Mouse (Mus musculus): Measurements from ENCODE around the gene Rybp. TPM values are rescaled to one million over a fixed set of nuclear protein-coding genes. Genes with fewer than 3 reads are reported as not detected.

The Rybp gene
- 10 to 100 TPM; 18.9 to 20.9 TPM for polyA plus RNA-seq (2017; shearing (Covaris generic))

DNA sequence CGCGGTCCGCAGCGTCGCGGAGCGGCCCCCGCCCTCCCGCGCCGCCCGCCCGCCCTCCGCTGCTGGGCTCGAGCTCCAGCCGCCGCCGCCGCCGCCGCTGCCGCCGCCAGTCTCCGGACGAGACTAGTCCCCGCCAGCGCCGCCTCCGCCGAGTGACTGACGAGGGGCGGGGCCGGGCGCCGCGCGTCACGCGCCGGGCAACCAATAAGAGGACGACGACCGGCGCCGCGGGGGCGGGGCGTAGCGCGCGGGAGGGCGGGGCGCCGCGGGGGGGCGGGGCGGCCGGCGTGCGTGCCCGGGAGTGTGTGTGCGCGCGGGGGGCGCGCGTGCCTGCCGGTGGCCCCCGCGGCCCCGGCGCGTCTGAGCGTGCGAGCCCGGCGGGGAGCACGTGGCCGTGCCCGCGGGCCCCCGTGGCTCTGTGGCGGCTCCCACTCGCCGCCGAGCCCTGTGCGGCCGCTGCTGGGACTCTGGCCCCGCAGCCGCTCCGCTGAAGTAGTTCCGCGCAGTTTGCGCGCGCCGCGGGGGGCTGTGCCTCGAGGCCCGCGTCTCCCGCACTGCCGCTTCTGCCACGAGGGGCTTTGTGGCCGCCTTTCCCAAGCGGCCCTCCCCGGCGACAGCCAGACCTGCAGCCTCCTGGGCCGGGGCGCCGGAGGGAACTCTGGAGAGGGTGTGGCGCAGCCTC is at the start of gene Rybp:
Gene Rybp (minus strand): TSS at position 152 of the 682 bp plus-strand sequence.

